Mouse (Mus musculus) CH12F3 (cell line): ENCODE results near the gene Tlnrd1.

Source experiments
- in situ Hi-C: fragments of 300-500 bp; cut with MboI; formaldehyde crosslinking; loops from 2 replicates; pipeline ENCODE4 v1.14.3; 2020; ENCODE audit warnings: low sequenced_read_pairs

Gene Tlnrd1

DNA sequence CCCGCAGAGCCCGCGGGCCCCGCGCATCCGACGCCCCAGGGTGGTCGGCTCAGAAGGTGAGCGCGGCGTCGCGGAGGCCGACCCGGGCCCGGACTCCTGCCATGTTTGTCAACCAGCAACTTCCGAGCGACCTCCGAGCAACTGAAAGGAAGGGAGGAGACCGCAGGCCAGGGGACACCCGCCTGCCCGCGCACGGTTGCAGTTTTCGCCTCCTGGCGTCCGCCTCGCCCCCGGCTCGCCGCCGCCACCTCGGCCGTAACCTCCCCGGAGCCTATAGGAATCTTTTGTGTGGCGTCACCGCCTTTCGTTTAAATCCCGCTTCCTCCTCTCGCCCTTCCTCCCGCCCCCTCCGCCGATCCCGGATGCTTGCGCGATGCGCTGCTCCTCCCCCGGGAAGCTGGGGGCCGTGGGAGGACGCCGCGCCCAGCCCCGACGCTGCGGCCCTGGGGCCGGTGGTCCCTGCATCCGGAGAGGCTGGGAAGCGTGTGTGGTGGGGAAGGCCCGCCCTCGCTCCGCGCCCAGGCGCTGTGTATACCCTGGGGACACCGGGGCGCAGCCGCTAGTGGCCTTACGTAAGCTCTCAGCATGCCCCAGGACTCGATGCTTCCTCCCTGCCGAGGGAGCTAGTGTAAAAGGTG is at the start of gene Tlnrd1, which contains the start of gene Mesd:
Tlnrd1 (minus strand) TSS at position 285 of the 638 bp plus-strand sequence.
Mesd (plus strand) TSS at position 446 of the 638 bp plus-strand sequence.
- in situ Hi-C loops = loop anchor here (25.0 kb wide), 1 partner anchor 322 kb away; no protein-coding TSS in a partner anchor

GRCm38 (mm10) chr7:83921637-83922036 is 37.5 kb upstream of the Tlnrd1 start:
- in situ Hi-C loops = no loop called here

- in situ Hi-C loops = no loop called here
Observed at GRCm38 (mm10) chr7:83920241-83920640, 36.1 kb upstream of the Tlnrd1 start.

- in situ Hi-C loops = loop anchor here (10.0 kb wide), 1 partner anchor 360 kb away; no protein-coding TSS in a partner anchor
Observed at GRCm38 (mm10) chr7:83914566-83914965, 30.5 kb upstream of the Tlnrd1 start.

GRCm38 (mm10) chr7:83913995-83914394 is 29.9 kb upstream of the Tlnrd1 start:
- in situ Hi-C loops = loop anchor here (10.0 kb wide), 1 partner anchor 361 kb away; no protein-coding TSS in a partner anchor

DNA sequence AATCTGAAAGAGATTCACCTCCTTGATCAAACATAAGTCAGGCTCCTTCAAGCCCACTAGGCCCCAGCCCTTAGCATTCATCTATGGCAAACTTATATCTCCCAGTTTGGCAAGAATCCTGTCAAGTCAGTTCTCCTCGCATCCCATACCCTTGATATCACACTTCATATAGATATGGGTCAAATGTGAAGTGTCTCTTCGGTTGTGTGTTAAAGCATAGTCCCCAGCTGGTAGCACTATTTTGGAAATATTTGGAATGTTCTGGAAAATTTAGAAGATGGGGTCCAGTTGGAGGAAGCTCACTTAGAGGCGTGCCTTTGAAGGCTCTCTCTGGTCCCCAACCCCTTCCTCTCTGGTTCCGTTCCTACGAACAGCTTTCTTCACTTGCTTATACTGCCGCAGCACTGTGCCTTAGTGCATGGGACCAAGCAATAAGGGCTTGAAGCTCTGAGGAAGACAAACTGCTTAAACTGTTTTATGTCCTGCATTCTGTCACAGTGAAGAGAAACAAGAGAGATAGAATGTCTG is 29.4 kb upstream of the Tlnrd1 start:
- in situ Hi-C loops = loop anchor here (10.0 kb wide), 1 partner anchor 361 kb away; no protein-coding TSS in a partner anchor

DNA sequence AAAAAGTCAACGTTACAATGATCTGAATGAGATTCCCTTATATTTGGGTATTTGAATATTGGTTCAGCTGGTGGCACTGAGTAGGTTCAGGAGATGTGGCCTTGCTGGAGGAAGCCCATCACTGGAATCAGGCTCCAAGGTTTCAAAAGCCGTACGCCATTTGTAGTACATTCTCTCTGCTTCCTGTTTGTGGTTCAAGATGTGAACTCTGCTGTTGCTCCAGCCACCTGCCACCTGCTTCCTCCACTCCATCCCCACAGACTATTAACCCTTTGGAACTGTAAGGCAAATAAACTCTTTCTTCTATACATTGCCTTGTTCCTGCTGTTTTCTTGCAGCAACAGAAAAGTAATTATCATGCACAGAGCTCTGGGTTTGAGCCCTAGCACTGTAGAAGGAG is 27.8 kb upstream of the Tlnrd1 start:
- in situ Hi-C loops = loop anchor here (10.0 kb wide), 1 partner anchor 363 kb away; no protein-coding TSS in a partner anchor

- in situ Hi-C loops = no loop called here
Observed at GRCm38 (mm10) chr7:83904831-83905230, 20.7 kb upstream of the Tlnrd1 start.

- in situ Hi-C loops = no loop called here
Observed at GRCm38 (mm10) chr7:83902296-83903145, 18.4 kb upstream of the Tlnrd1 start.

DNA sequence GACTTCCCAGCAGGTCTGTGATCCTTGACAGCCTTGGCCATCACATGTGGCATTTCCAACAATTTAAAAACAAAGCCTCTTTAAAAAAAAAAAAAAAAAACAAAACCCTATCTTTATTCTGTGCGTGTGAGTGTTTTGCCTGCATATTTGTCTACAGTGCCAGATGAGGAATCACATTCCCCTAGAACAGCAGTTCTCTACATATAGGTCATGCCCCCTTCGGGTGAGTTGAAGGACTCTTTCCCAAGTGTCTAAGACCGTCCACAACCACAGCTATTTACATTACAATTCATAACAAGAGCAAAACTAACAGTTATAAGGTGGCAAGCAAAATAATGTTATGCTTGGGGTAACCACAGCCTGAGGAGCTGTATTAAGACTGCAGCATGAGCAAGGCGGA is 17.3 kb upstream of the Tlnrd1 start:
- in situ Hi-C loops = no loop called here

- in situ Hi-C loops = no loop called here
Observed at GRCm38 (mm10) chr7:83900519-83900918, 16.4 kb upstream of the Tlnrd1 start.

- in situ Hi-C loops = loop anchor here (25.0 kb wide), 1 partner anchor 336 kb away; no protein-coding TSS in a partner anchor
Observed at GRCm38 (mm10) chr7:83898267-83898666, 14.2 kb upstream of the Tlnrd1 start.

DNA sequence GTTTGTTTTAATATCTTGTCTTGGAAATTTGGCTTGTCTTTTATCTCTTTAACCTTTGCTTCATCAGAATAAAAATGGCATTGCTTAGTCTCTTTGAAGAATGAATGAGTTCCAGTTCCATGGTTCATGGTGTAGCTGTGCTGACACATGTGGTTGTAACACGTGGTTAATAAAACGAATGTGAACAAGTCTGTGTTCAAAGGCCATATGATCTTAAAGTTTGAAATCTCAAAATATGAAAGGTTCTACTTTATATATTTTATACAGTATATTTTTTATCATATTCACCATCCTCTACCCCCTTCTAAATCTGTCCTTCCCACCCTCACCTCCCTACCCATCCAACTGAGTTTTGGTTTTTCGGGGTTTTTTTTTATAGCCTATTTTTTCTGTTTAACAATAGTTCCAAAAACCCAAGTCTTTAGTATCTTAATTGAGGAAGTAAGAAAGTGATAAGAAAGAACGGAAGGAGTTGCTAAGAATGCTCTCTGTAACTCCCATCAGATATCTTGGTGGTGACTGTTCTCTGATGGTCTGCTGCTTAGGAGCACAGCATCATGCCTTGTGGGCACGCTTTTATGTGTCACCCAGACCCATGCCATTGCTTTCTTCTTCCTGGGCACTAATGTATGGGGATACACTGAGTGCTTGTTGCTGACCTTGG is 12.1 kb upstream of the Tlnrd1 start:
- in situ Hi-C loops = loop anchor here (25.0 kb wide), 1 partner anchor 334 kb away; no protein-coding TSS in a partner anchor

DNA sequence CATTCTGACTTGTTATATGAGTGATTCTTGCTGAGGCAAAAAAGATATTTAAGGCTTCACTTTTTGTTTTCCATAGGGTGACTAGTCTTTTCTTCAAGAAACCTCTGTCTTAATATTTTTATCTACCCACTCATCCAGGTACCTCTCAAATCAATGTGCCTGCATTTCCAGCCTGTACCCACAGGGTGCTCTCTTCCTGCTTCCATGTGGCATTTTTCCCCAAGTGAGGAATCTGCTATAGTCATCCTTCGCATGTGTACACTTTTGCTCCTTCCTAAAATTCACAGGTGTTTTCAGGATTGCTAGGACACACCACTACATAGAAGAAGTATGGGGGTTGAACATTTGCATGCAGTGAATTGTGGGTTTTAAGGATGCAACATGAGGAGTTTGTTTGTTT is 10.2 kb upstream of the Tlnrd1 start:
- in situ Hi-C loops = loop anchor here (25.0 kb wide), 1 partner anchor 332 kb away; no protein-coding TSS in a partner anchor

DNA sequence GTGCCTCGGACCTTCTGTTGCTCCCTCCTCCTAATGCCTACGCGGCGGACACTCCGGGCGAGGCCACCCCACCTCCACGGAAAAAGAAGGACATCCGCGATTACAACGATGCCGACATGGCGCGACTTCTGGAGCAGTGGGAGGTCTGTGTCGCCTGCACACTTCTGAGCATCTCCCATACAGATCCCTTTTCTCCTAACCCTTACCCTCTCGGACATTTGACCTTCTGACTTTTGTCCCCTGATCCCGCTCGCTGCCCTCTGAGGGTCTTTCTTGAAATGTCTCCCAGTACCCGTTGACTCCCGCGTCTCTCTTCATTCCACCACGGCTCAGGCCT is 8.2 kb upstream of the Tlnrd1 start:
- in situ Hi-C loops = loop anchor here (25.0 kb wide), 1 partner anchor 330 kb away; no protein-coding TSS in a partner anchor

DNA sequence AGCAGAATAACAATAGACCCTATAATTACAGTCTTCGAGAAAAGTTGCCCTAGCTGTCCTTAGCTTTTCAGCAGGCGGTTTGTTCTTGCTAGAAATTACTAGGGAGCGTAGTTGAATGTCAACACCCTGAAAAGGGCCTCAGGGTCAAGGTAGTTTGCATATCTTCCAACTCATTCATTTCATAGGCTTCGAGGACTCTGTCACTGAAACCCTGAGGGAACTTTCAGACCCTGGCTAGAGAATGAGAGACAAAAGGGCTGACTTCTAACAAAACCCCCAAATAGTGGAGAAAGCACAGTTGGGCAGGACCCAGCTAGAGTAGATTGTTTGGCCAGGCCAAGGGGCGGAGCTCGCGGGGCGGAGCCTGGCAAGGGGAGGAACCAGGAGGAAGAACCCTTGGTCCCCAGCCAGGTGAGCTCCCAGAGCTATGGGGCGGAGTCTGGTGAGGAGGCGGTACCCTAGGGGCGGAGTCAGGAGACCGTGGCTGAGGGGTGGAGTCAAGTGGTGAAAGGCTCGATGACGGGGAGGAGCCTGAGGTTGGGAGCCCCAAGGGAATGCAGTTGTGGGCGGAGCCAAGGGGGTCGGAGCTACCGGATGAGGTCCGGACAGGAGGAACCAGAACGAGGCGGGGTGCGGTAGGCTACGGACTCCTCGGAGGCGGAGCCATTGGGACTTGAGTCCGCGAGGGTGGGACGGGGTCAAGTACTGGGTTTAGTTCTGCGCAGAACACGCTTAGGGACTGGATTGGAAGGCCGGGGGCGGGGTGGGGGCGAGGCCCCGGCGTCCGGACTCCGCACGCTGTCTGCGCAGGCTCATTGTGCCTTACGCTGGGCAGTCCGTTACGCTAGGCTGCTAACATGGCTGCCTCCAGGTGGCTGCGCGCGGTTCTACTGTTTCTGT is 7.6 kb upstream of the Tlnrd1 start:
- in situ Hi-C loops = loop anchor here (25.0 kb wide), 1 partner anchor 329 kb away; no protein-coding TSS in a partner anchor

DNA sequence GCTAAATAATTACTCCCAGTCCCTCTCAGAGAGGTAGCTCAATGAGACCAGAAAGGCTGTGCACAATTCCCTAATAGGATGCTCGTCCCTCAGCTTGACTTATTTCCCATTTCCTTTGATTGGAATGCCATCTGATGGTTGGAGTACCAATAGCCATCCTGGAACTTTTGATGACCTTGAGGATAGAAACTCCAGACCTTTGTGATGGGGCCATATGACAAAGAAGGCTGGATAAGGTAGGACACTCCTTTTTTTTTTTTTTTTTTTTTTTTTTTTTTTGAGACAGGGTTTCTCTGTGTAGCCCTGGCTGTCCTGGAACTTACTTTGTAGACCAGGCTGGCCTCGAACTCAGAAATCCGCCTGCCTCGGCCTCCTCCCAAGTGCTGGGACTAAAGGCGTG is 5.8 kb upstream of the Tlnrd1 start:
- in situ Hi-C loops = loop anchor here (25.0 kb wide), 1 partner anchor 328 kb away; no protein-coding TSS in a partner anchor

DNA sequence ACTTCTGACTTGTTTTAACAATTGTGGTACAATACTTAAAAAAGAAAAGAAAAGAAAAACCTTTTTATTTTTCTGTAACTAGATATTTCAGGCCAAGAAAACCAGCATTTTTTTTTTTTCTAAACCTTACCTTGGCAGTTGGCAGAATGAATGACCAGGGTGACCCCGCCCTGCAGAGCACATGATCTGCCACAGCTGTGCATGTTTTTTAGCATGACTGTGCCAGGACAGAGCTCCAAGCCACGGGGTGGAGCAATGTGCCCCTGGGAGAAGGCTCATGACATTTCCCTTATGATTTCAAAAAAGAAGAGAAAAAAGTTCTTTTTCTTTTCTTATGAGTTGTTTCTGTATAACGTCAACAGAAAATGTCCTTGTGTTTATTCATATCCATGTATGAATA is 5.3 kb upstream of the Tlnrd1 start:
- in situ Hi-C loops = loop anchor here (25.0 kb wide), 1 partner anchor 327 kb away; no protein-coding TSS in a partner anchor

DNA sequence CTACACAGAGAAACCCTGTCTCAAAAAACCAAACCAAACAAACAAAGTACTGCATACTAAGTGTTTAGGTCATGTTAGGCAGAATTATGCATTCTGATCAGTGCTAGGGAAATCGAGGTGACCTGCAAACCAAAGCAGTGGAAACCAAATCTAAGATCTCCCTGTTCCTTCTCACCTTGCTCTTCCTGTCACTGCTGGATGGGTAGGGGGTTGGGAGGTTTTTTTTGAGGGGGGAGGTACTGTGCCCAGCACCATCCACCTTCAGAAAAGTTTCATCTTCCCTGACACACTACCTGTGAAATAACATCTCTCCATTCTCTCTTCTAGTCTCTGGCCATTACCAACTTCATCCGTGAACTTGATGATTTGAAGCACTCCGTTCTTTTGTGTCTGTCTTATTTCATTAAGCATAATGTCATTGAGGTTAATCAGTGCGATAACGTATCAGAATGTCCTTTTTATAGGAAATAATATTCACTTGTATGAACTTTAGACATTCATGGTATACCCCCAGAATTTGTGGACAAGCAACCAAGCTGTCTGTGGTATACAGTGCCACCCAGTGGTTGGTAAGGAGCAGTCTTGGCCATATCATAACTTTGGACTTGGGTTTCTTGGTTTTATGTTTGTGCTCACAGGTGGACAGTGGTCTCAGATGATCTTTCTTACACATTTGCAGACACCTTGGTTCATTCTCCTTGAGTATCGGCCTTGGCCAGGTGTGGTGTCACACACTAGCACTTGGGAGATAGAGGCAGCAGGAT is 2.4 kb upstream of the Tlnrd1 start:
- in situ Hi-C loops = loop anchor here (25.0 kb wide), 1 partner anchor 324 kb away; no protein-coding TSS in a partner anchor
